Mouse (Mus musculus): ENCODE data around the gene Mup2.
"Not testable (repeated sequence)": the region's sequence is repeated elsewhere in the genome, so short reads cannot be mapped to it uniquely, and the experiment has no call there.

Gene Mup2

GRCm38 (mm10) chr4:60154189-60154588, at the start of gene Mup2:
Gene Mup2, minus strand, starts transcription at chr4:60154289.
- DNase-seq (ENCODE audit: low read depth, low spot score) = not testable (repeated sequence)

Data from A20 (cell line).